Mouse (Mus musculus): ENCODE data around the gene Tppp3. TPM values are rescaled to one million over a fixed set of nuclear protein-coding genes. Genes with fewer than 3 reads are reported as not detected.

The Tppp3 gene
- polyA plus RNA-seq, 1 experiment from 2014 or later, result 11.6 TPM

- ATAC-seq (ENCODE audit: insufficient number of reproducible peaks, insufficient read depth, low FRiP score, low read depth), result no peak
- no peak overlapping the region for H3K4me3 ChIP-seq (ENCODE audit: control insufficient read depth in 1 of 2, insufficient read depth in 1 of 2, low read depth in 1 of 2, low read length in 2 of 2)
- H3K27ac ChIP-seq (replicated peaks in 1 of 2; ENCODE audit: control insufficient read depth in 1 of 2, insufficient read depth in 1 of 2, low read depth in 2 of 2, low read length in 2 of 2), result no peak overlapping the region
- peaks cover 4% of the 10 kb centered on the region; the same call in 1 of the 2 replicates for H3K27me3 ChIP-seq (ENCODE audit: control insufficient read depth, insufficient read depth, low read length)
- 7% methylated on average over 6 of the region's 6 CpGs for WGBS
- H3K36me3 ChIP-seq (ENCODE audit: control insufficient read depth, insufficient read depth, low read length), result no peaks in the 10 kb centered on the region
- H3K4me1 ChIP-seq (ENCODE audit: control insufficient read depth in 2 of 2, insufficient read depth in 2 of 2, low read length in 2 of 2), result peaks cover 2 to 7% of the 10 kb centered on the region in 2 experiments; a peak in 3 of 4 replicates
- H3K4me2 ChIP-seq (ENCODE audit: low read length), result no peak overlapping the region
- H3K9me3 ChIP-seq (ENCODE audit: control insufficient read depth, low read length), result no peaks in the 10 kb centered on the region
- no peak overlapping the region for H3K9ac ChIP-seq (ENCODE audit: low read length)
Observed at GRCm38 (mm10) chr8:105441433-105441832, 29.9 kb downstream of the Tppp3 start.

- Histone ChIP-seq H3K4me1 (ENCODE audit: control insufficient read depth in 2 of 2, insufficient read depth in 2 of 2, low read length in 2 of 2) (peaks cover 0 to 7% of the 10 kb centered on the region in 2 experiments; a peak in 2 of 4 replicates), H3K27ac (replicated peaks in 1 of 2; ENCODE audit: control insufficient read depth in 1 of 2, insufficient read depth in 1 of 2, low read depth in 2 of 2, low read length in 2 of 2) (no peak overlapping the region), H3K36me3 (ENCODE audit: control insufficient read depth, insufficient read depth, low read length) (no peaks in the 10 kb centered on the region), H3K9ac (ENCODE audit: low read length) (no peak overlapping the region), H3K27me3 (ENCODE audit: control insufficient read depth, insufficient read depth, low read length) (peaks cover 4% of the 10 kb centered on the region; the same call in 1 of the 2 replicates), H3K9me3 (ENCODE audit: control insufficient read depth, low read length) (no peaks in the 10 kb centered on the region), H3K4me2 (ENCODE audit: low read length) (no peak overlapping the region), H3K4me3 (ENCODE audit: control insufficient read depth in 1 of 2, insufficient read depth in 1 of 2, low read depth in 1 of 2, low read length in 2 of 2) (no peak overlapping the region)
- WGBS, result 44% methylated on average over 5 of the region's 5 CpGs
- no peak for ATAC-seq (ENCODE audit: insufficient number of reproducible peaks, insufficient read depth, low FRiP score, low read depth)
Observed at GRCm38 (mm10) chr8:105438865-105439264, 32.5 kb downstream of the Tppp3 start.

- WGBS, result 68% methylated on average over 5 of the region's 5 CpGs
- no peak overlapping the region for H3K27ac ChIP-seq (replicated peaks in 1 of 2; ENCODE audit: control insufficient read depth in 1 of 2, insufficient read depth in 1 of 2, low read depth in 2 of 2, low read length in 2 of 2)
- 0 out of 2 replicates have a peak, but pooled peaks have one; percentile 31 for ATAC-seq (ENCODE audit: insufficient number of reproducible peaks, insufficient read depth, low FRiP score, low read depth)
- H3K27me3 ChIP-seq (ENCODE audit: control insufficient read depth, insufficient read depth, low read length), result peaks cover 4% of the 10 kb centered on the region; the same call in 1 of the 2 replicates
- H3K4me1 ChIP-seq (ENCODE audit: control insufficient read depth in 2 of 2, insufficient read depth in 2 of 2, low read length in 2 of 2), result peaks cover 0 to 7% of the 10 kb centered on the region in 2 experiments; a peak in 2 of 4 replicates
- no peaks in the 10 kb centered on the region for H3K9me3 ChIP-seq (ENCODE audit: control insufficient read depth, low read length)
- H3K9ac ChIP-seq (ENCODE audit: low read length), result no peak overlapping the region
- H3K36me3 ChIP-seq (ENCODE audit: control insufficient read depth, insufficient read depth, low read length), result no peaks in the 10 kb centered on the region
- no peak overlapping the region for H3K4me2 ChIP-seq (ENCODE audit: low read length)
- H3K4me3 ChIP-seq (ENCODE audit: control insufficient read depth in 1 of 2, insufficient read depth in 1 of 2, low read depth in 1 of 2, low read length in 2 of 2), result no peak overlapping the region
Observed at GRCm38 (mm10) chr8:105437078-105437748, 34.1 kb downstream of the Tppp3 start.

GRCm38 (mm10) chr8:105436218-105436617 is 35.1 kb downstream of the Tppp3 start:
- no peak for ATAC-seq (ENCODE audit: insufficient number of reproducible peaks, insufficient read depth, low FRiP score, low read depth)
- WGBS, result 71% methylated on average over 5 of the region's 5 CpGs
- H3K27ac ChIP-seq (replicated peaks in 1 of 2; ENCODE audit: control insufficient read depth in 1 of 2, insufficient read depth in 1 of 2, low read depth in 2 of 2, low read length in 2 of 2), result no peak overlapping the region
- peaks cover 4% of the 10 kb centered on the region; the same call in 1 of the 2 replicates for H3K27me3 ChIP-seq (ENCODE audit: control insufficient read depth, insufficient read depth, low read length)
- H3K36me3 ChIP-seq (ENCODE audit: control insufficient read depth, insufficient read depth, low read length), result no peaks in the 10 kb centered on the region
- H3K9ac ChIP-seq (ENCODE audit: low read length), result no peak overlapping the region
- no peak overlapping the region for H3K4me2 ChIP-seq (ENCODE audit: low read length)
- no peak overlapping the region for H3K4me3 ChIP-seq (ENCODE audit: control insufficient read depth in 1 of 2, insufficient read depth in 1 of 2, low read depth in 1 of 2, low read length in 2 of 2)
- H3K4me1 ChIP-seq (ENCODE audit: control insufficient read depth in 2 of 2, insufficient read depth in 2 of 2, low read length in 2 of 2), result peaks cover 0 to 7% of the 10 kb centered on the region in 2 experiments; a peak in 2 of 4 replicates
- H3K9me3 ChIP-seq (ENCODE audit: control insufficient read depth, low read length), result no peaks in the 10 kb centered on the region

- Histone ChIP-seq H3K4me2 (ENCODE audit: low read length) (no peak overlapping the region), H3K9ac (ENCODE audit: low read length) (no peak overlapping the region), H3K9me3 (ENCODE audit: control insufficient read depth, low read length) (no peaks in the 10 kb centered on the region), H3K27ac (replicated peaks in 1 of 2; ENCODE audit: control insufficient read depth in 1 of 2, insufficient read depth in 1 of 2, low read depth in 2 of 2, low read length in 2 of 2) (no peak overlapping the region), H3K27me3 (ENCODE audit: control insufficient read depth, insufficient read depth, low read length) (no peaks in the 10 kb centered on the region), H3K36me3 (ENCODE audit: control insufficient read depth, insufficient read depth, low read length) (no peaks in the 10 kb centered on the region), H3K4me1 (ENCODE audit: control insufficient read depth in 2 of 2, insufficient read depth in 2 of 2, low read length in 2 of 2) (peaks cover 0 to 7% of the 10 kb centered on the region in 2 experiments; a peak in 2 of 4 replicates), H3K4me3 (ENCODE audit: control insufficient read depth in 1 of 2, insufficient read depth in 1 of 2, low read depth in 1 of 2, low read length in 2 of 2) (no peak overlapping the region)
- ATAC-seq (ENCODE audit: insufficient number of reproducible peaks, insufficient read depth, low FRiP score, low read depth), result no peak
- 75% methylated on average over 5 of the region's 5 CpGs for WGBS
Observed at GRCm38 (mm10) chr8:105434136-105434535, 37.2 kb downstream of the Tppp3 start.

GRCm38 (mm10) chr8:105433511-105433910 is 37.8 kb downstream of the Tppp3 start:
- H3K4me2 ChIP-seq (ENCODE audit: low read length), result no peak overlapping the region
- no peak overlapping the region for H3K4me3 ChIP-seq (ENCODE audit: control insufficient read depth in 1 of 2, insufficient read depth in 1 of 2, low read depth in 1 of 2, low read length in 2 of 2)
- 49% methylated on average over 5 of the region's 5 CpGs for WGBS
- no peak for ATAC-seq (ENCODE audit: insufficient number of reproducible peaks, insufficient read depth, low FRiP score, low read depth)
- no peak overlapping the region for H3K9ac ChIP-seq (ENCODE audit: low read length)
- H3K27ac ChIP-seq (replicated peaks in 1 of 2; ENCODE audit: control insufficient read depth in 1 of 2, insufficient read depth in 1 of 2, low read depth in 2 of 2, low read length in 2 of 2), result no peak overlapping the region
- no peaks in the 10 kb centered on the region for H3K36me3 ChIP-seq (ENCODE audit: control insufficient read depth, insufficient read depth, low read length)
- H3K4me1 ChIP-seq (ENCODE audit: control insufficient read depth in 2 of 2, insufficient read depth in 2 of 2, low read length in 2 of 2), result peaks cover 0 to 7% of the 10 kb centered on the region in 2 experiments; a peak in 2 of 4 replicates
- no peaks in the 10 kb centered on the region for H3K9me3 ChIP-seq (ENCODE audit: control insufficient read depth, low read length)
- no peaks in the 10 kb centered on the region for H3K27me3 ChIP-seq (ENCODE audit: control insufficient read depth, insufficient read depth, low read length)

- no peak overlapping the region for H3K4me3 ChIP-seq (ENCODE audit: control insufficient read depth in 1 of 2, insufficient read depth in 1 of 2, low read depth in 1 of 2, low read length in 2 of 2)
- no peaks in the 10 kb centered on the region for H3K27me3 ChIP-seq (ENCODE audit: control insufficient read depth, insufficient read depth, low read length)
- WGBS, result 56% methylated on average over 6 of the region's 6 CpGs
- no peak for ATAC-seq (ENCODE audit: insufficient number of reproducible peaks, insufficient read depth, low FRiP score, low read depth)
- no peaks in the 10 kb centered on the region for H3K9me3 ChIP-seq (ENCODE audit: control insufficient read depth, low read length)
- H3K4me1 ChIP-seq (ENCODE audit: control insufficient read depth in 2 of 2, insufficient read depth in 2 of 2, low read length in 2 of 2), result peaks cover 0 to 7% of the 10 kb centered on the region in 2 experiments; a peak in 2 of 4 replicates
- no peak overlapping the region for H3K27ac ChIP-seq (replicated peaks in 1 of 2; ENCODE audit: control insufficient read depth in 1 of 2, insufficient read depth in 1 of 2, low read depth in 2 of 2, low read length in 2 of 2)
- no peak overlapping the region for H3K4me2 ChIP-seq (ENCODE audit: low read length)
- H3K9ac ChIP-seq (ENCODE audit: low read length), result no peak overlapping the region
- H3K36me3 ChIP-seq (ENCODE audit: control insufficient read depth, insufficient read depth, low read length), result no peaks in the 10 kb centered on the region
Observed at GRCm38 (mm10) chr8:105433021-105433420, 38.3 kb downstream of the Tppp3 start.

All from heart, embryonic 14.5 days (tissue).